Comparison of ENCODE assay signal across 23 mouse cellular contexts in genomic region chr14:55614565-55615178, GRCm38 (mm10). TPM values are rescaled to one million over a fixed set of nuclear protein-coding genes. Genes with fewer than 3 reads are reported as not detected.
DNase-seq lines count a peak whose midpoint lies in the region; ATAC-seq lines count a peak whose summit lies in the region.
"Had no signal": no experiment of that assay in that cellular context is flagged by ENCODE, and none has a peak within 500 bp of the region (broad histone marks: within the 10 kb centered on the region; RNA-seq: fewer than 3 reads in every experiment).

No protein-coding gene starts in this region.

- H3K9me3 ChIP-seq in midbrain, embryonic 11.5 days (ENCODE audit: control insufficient read depth, low read length) = no peaks in the 10 kb centered on the region
- no peaks in the 10 kb centered on the region for H3K9me3 ChIP-seq in midbrain, embryonic 13.5 days
- H3K9me3 ChIP-seq in liver, embryonic 15.5 days (replicated peaks) = no peaks in the 10 kb centered on the region
- H3K9me3 ChIP-seq: embryonic facial prominence, embryonic 10.5 days; forebrain, embryonic 13.5 days; hindbrain, embryonic 15.5 days; midbrain, embryonic 10.5 days had no signal

- H3K27me3 ChIP-seq in midbrain, embryonic 11.5 days (ENCODE audit: control insufficient read depth, insufficient read depth, low read length) = no peaks in the 10 kb centered on the region
- H3K27me3 ChIP-seq in midbrain, embryonic 13.5 days = no peaks in the 10 kb centered on the region
- no peaks in the 10 kb centered on the region for H3K27me3 ChIP-seq in liver, embryonic 15.5 days
- H3K27me3 ChIP-seq: forebrain, embryonic 13.5 days; hindbrain, embryonic 15.5 days had no signal

- H3K4me1 ChIP-seq in midbrain, embryonic 11.5 days (ENCODE audit: control insufficient read depth, insufficient read depth, low read length) = no peaks in the 10 kb centered on the region
- H3K4me1 ChIP-seq in midbrain, embryonic 13.5 days (replicated peaks) = no peaks in the 10 kb centered on the region
- H3K4me1 ChIP-seq in liver, embryonic 15.5 days (replicated peaks) = peaks cover 62% of the 10 kb centered on the region
- H3K4me1 ChIP-seq: hindbrain, embryonic 15.5 days had no signal

- no peak overlapping the region for H3K9ac ChIP-seq in midbrain, embryonic 11.5 days (ENCODE audit: low read length)
- H3K9ac ChIP-seq in midbrain, embryonic 13.5 days (replicated peaks) = no peak overlapping the region
- no peak overlapping the region for H3K9ac ChIP-seq in liver, embryonic 15.5 days
- H3K9ac ChIP-seq: forebrain, embryonic 13.5 days; hindbrain, embryonic 15.5 days had no signal

- H3K4me2 ChIP-seq in midbrain, embryonic 11.5 days = no peak overlapping the region
- no peak overlapping the region for H3K4me2 ChIP-seq in midbrain, embryonic 13.5 days (replicated peaks)
- H3K4me2 ChIP-seq in liver, embryonic 15.5 days = peak overlapping the region; percentile 15; the same call in 1 of the 2 replicates
- H3K4me2 ChIP-seq: forebrain, embryonic 13.5 days; hindbrain, embryonic 15.5 days had no signal

- ATAC-seq in midbrain, embryonic 11.5 days (ENCODE audit: low FRiP score) = no peak
- no peak for ATAC-seq in midbrain, embryonic 13.5 days
- peak; percentile 26; the same call in 1 of the 2 replicates for ATAC-seq in erythroblast, adult 5-6 weeks (replicated peaks; ENCODE audit: low FRiP score, poor library complexity, severe bottlenecking)
- peak; percentile 77 for ATAC-seq in liver, embryonic 15.5 days (ENCODE audit: insufficient read depth)
- ATAC-seq: forebrain, embryonic 13.5 days; intestine, embryonic 16.5 days had no signal

- H3K4me3 ChIP-seq in midbrain, embryonic 11.5 days (ENCODE audit: low read depth, low read length) = no peak overlapping the region
- H3K4me3 ChIP-seq in midbrain, embryonic 13.5 days (replicated peaks) = no peak overlapping the region
- H3K4me3 ChIP-seq in liver, embryonic 15.5 days (replicated peaks) = no peak overlapping the region
- H3K4me3 ChIP-seq: embryonic facial prominence, embryonic 10.5 days; forebrain, embryonic 13.5 days; heart, adult 2 months; hindbrain, embryonic 15.5 days; midbrain, embryonic 10.5 days had no signal

- peak; percentile 81 for DNase-seq in midbrain, embryonic 11.5 days (ENCODE audit: low spot score, missing footprints)
- DNase-seq in layer of hippocampus, postnatal 25 days (ENCODE audit: extremely low spot score in 1 of 2, low spot score in 1 of 2) = no peak
- no peak for DNase-seq in lung, postnatal 14 days
- DNase-seq in spleen, adult 12 weeks (ENCODE audit: low spot score) = no peak
- DNase-seq in layer of hippocampus, postnatal 36 days = no peak
- DNase-seq: adrenal gland, postnatal 10 days; cerebellum, adult 18-20 months; cerebellum, postnatal 25 days; gastrocnemius, postnatal 14 days; heart, adult 2 months; heart, postnatal 36 days; left cerebral cortex, postnatal 4 days; thymus, adult 2 months had no signal

- no peak overlapping the region for H3K27ac ChIP-seq in midbrain, embryonic 11.5 days (ENCODE audit: low read depth, low read length)
- H3K27ac ChIP-seq in midbrain, embryonic 13.5 days = no peak overlapping the region
- H3K27ac ChIP-seq in liver, embryonic 15.5 days (replicated peaks) = peak overlapping the region; percentile 86
- H3K27ac ChIP-seq: embryonic facial prominence, embryonic 10.5 days; forebrain, embryonic 13.5 days; heart, adult 2 months; hindbrain, embryonic 15.5 days; kidney, postnatal 0 days; midbrain, embryonic 10.5 days had no signal

- 78% methylated on average over 7 of the region's 7 CpGs for WGBS in midbrain, embryonic 11.5 days
- WGBS in midbrain, embryonic 13.5 days = 82% methylated on average over 7 of the region's 7 CpGs
- 33% methylated on average over 7 of the region's 7 CpGs for WGBS in liver, embryonic 15.5 days (ENCODE audit: insufficient replicate concordance)

- H3K36me3 ChIP-seq in midbrain, embryonic 11.5 days (ENCODE audit: control insufficient read depth, insufficient read depth, low read length) = no peaks in the 10 kb centered on the region
- H3K36me3 ChIP-seq in midbrain, embryonic 13.5 days = peaks cover 12% of the 10 kb centered on the region
- H3K36me3 ChIP-seq in liver, embryonic 15.5 days (replicated peaks) = peaks cover 13% of the 10 kb centered on the region

RNA-seq across cellular contexts. Expression of gene Rec8, which starts 3.2 kb away (rescaled TPM):
- polyA plus RNA-seq in midbrain, embryonic 11.5 days (2014; fragmentation: Nextera tagmentation; extraction: Ambion mirVana) = 2.6 and 3.5 TPM in 2 replicates
- 6.6 and 7.3 TPM in 2 replicates for polyA plus RNA-seq in midbrain, embryonic 13.5 days (2015; fragmentation: Nextera tagmentation; extraction: Ambion mirVana)
- 1.7 TPM in 1 of 2 replicates, not detected in the other for total RNA-seq in erythroblast, adult 5-6 weeks (2015; ENCODE audit: low replicate concordance)
- 0.84 and 2.2 TPM in 2 replicates for total RNA-seq in erythroblast, adult 5-6 weeks (2017; ENCODE audit: low replicate concordance)
- polyA plus RNA-seq in liver, embryonic 15.5 days (2015; fragmentation: Nextera tagmentation; extraction: Ambion mirVana) = 1.7 and 1.9 TPM in 2 replicates
- total RNA-seq in layer of hippocampus, postnatal 25 days (2021) = 1 to 10 TPM; 1.2 to 2.7 TPM
- total RNA-seq in layer of hippocampus, postnatal 36 days (2021) = 1 to 10 TPM in 1 of 2 experiments, under 1 TPM in 1; 0.88 to 1.8 TPM

RNA-seq across cellular contexts. Expression of gene Irf9, which starts 11.3 kb away (rescaled TPM):
- 5.8 and 6.3 TPM in 2 replicates for polyA plus RNA-seq in midbrain, embryonic 11.5 days (2014; fragmentation: Nextera tagmentation; extraction: Ambion mirVana)
- polyA plus RNA-seq in midbrain, embryonic 13.5 days (2015; fragmentation: Nextera tagmentation; extraction: Ambion mirVana) = 7.8 and 8.7 TPM in 2 replicates
- 65.1 and 69.8 TPM in 2 replicates for total RNA-seq in erythroblast, adult 5-6 weeks (2015; ENCODE audit: low replicate concordance)
- 104 and 106 TPM in 2 replicates for total RNA-seq in erythroblast, adult 5-6 weeks (2017; ENCODE audit: low replicate concordance)
- polyA plus RNA-seq in liver, embryonic 15.5 days (2015; fragmentation: Nextera tagmentation; extraction: Ambion mirVana) = 20.7 and 20.9 TPM in 2 replicates
- total RNA-seq in layer of hippocampus, postnatal 25 days (2021) = 10 to 100 TPM in 1 of 2 experiments, 1 to 10 TPM in 1; 9.6 to 12.2 TPM
- 10 to 100 TPM; 13.9 to 16.2 TPM for total RNA-seq in layer of hippocampus, postnatal 36 days (2021)

RNA-seq across cellular contexts. Expression of gene Ipo4, which starts 21.1 kb away (rescaled TPM):
- 69.3 and 80.6 TPM in 2 replicates for polyA plus RNA-seq in midbrain, embryonic 11.5 days (2014; fragmentation: Nextera tagmentation; extraction: Ambion mirVana)
- 75.1 and 82.2 TPM in 2 replicates for polyA plus RNA-seq in midbrain, embryonic 13.5 days (2015; fragmentation: Nextera tagmentation; extraction: Ambion mirVana)
- 3.7 and 29.7 TPM in 2 replicates for total RNA-seq in erythroblast, adult 5-6 weeks (2015; ENCODE audit: low replicate concordance)
- total RNA-seq in erythroblast, adult 5-6 weeks (2017; ENCODE audit: low replicate concordance) = 7.0 and 13.8 TPM in 2 replicates
- polyA plus RNA-seq in liver, embryonic 15.5 days (2015; fragmentation: Nextera tagmentation; extraction: Ambion mirVana) = 26.6 and 36.7 TPM in 2 replicates
- 100 to 1,000 TPM; 118 to 121 TPM for total RNA-seq in layer of hippocampus, postnatal 25 days (2021)
- total RNA-seq in layer of hippocampus, postnatal 36 days (2021) = 100 to 1,000 TPM; 108 to 119 TPM

RNA-seq across cellular contexts. Expression of gene Gm49378, which starts 23.0 kb away (rescaled TPM):
- 1.8 and 2.6 TPM in 2 replicates for polyA plus RNA-seq in midbrain, embryonic 11.5 days (2014; fragmentation: Nextera tagmentation; extraction: Ambion mirVana)
- polyA plus RNA-seq in midbrain, embryonic 13.5 days (2015; fragmentation: Nextera tagmentation; extraction: Ambion mirVana) = 1.6 and 2.1 TPM in 2 replicates
- total RNA-seq in erythroblast, adult 5-6 weeks (2015; ENCODE audit: low replicate concordance) = 0.96 and 5.4 TPM in 2 replicates
- 5.4 TPM in 1 of 2 replicates, not detected in the other for total RNA-seq in erythroblast, adult 5-6 weeks (2017; ENCODE audit: low replicate concordance)
- polyA plus RNA-seq in liver, embryonic 15.5 days (2015; fragmentation: Nextera tagmentation; extraction: Ambion mirVana) = 0.54 and 0.67 TPM in 2 replicates
- total RNA-seq in layer of hippocampus, postnatal 25 days (2021) = 1 to 10 TPM; 2.1 to 6.3 TPM
- total RNA-seq in layer of hippocampus, postnatal 36 days (2021) = 1 to 10 TPM; 5.3 to 5.6 TPM
- total RNA-seq: monocyte, adult 5-6 weeks had no signal

RNA-seq across cellular contexts. Expression of gene Rnf31, which starts 23.2 kb away (rescaled TPM):
- 8.2 and 9.8 TPM in 2 replicates for polyA plus RNA-seq in midbrain, embryonic 11.5 days (2014; fragmentation: Nextera tagmentation; extraction: Ambion mirVana)
- polyA plus RNA-seq in midbrain, embryonic 13.5 days (2015; fragmentation: Nextera tagmentation; extraction: Ambion mirVana) = 22.0 and 24.1 TPM in 2 replicates
- 6.5 and 9.4 TPM in 2 replicates for total RNA-seq in erythroblast, adult 5-6 weeks (2015; ENCODE audit: low replicate concordance)
- total RNA-seq in erythroblast, adult 5-6 weeks (2017; ENCODE audit: low replicate concordance) = 7.1 and 8.9 TPM in 2 replicates
- polyA plus RNA-seq in liver, embryonic 15.5 days (2015; fragmentation: Nextera tagmentation; extraction: Ambion mirVana) = 9.1 and 12.0 TPM in 2 replicates
- 10 to 100 TPM; 36.4 to 41.9 TPM for total RNA-seq in layer of hippocampus, postnatal 25 days (2021)
- total RNA-seq in layer of hippocampus, postnatal 36 days (2021) = 10 to 100 TPM; 29.5 to 41.0 TPM

Comparison
In these comparisons a context has a peak if more than half of its experiments do, and no peak if none do; other contexts are left out.
1. ATAC-seq: peak in erythroblast, adult 5-6 weeks (single experiment) and liver, embryonic 15.5 days (single experiment); none in midbrain, embryonic 11.5 days (single experiment) and midbrain, embryonic 13.5 days (single experiment).